Mouse (Mus musculus) left cerebral cortex, postnatal 14 days (tissue): ENCODE results near the gene H1foo. TPM values are rescaled to one million over a fixed set of nuclear protein-coding genes. Genes with fewer than 3 reads are reported as not detected.

Experiments
- DNase-seq, 2 experiments: peaks; one replicate each; pipeline ENCODE4 v3.0.0; 2021 to 2022; ENCODE audit warnings: low spot score in 2 of 2, mixed read lengths in 1 of 2
- intact Hi-C: fragments of 180-260 bp; cut with DNase I; formaldehyde crosslinking; loops from one replicate; pipeline ENCODE4 v1.15.1; 2025
- total RNA-seq, 2 experiments: library from RNA; stranded (reverse); gene quantifications; 2 replicates each; pipeline ENCODE4 v1.2.3; 2021

Gene H1foo
- total RNA-seq, 2 experiments from 2014 or later = not detected

- intact Hi-C loops = no loop called here
- no peak for DNase-seq
Observed at GRCm38 (mm10) chr6:115977810-115978209, 33.1 kb downstream of the H1foo start.

- intact Hi-C loops = no loop called here
- DNase-seq = peak in 1 of 2 experiments; percentile 64
Observed at GRCm38 (mm10) chr6:115978596-115978995, 33.9 kb downstream of the H1foo start.

GRCm38 (mm10) chr6:115982889-115983288 is 38.2 kb downstream of the H1foo start:
- intact Hi-C loops = no loop called here
- DNase-seq = no peak

- DNase-seq = no peak
- intact Hi-C loops = no loop called here
Observed at GRCm38 (mm10) chr6:115983306-115984038, 38.7 kb downstream of the H1foo start.

- intact Hi-C loops = no loop called here
- no peak for DNase-seq
Observed at GRCm38 (mm10) chr6:115984580-115984979, 39.8 kb downstream of the H1foo start.

- DNase-seq = no peak
- intact Hi-C loops = no loop called here
Observed at GRCm38 (mm10) chr6:115985622-115986021, 40.9 kb downstream of the H1foo start.

- no peak for DNase-seq
- intact Hi-C loops = no loop called here
Observed at GRCm38 (mm10) chr6:115986472-115987095, 41.8 kb downstream of the H1foo start.

GRCm38 (mm10) chr6:115987096-115987747 is 42.5 kb downstream of the H1foo start:
- DNase-seq = no peak
- intact Hi-C loops = no loop called here

GRCm38 (mm10) chr6:115989032-115989431 is 44.3 kb downstream of the H1foo start:
- no peak for DNase-seq
- intact Hi-C loops = no loop called here

- DNase-seq = peak in 1 of 2 experiments; percentile 69
- intact Hi-C loops = loop anchor here (5.0 kb wide), 1 partner anchor 137 kb away; the partner anchor contains the start of genes Ift122 and Mbd4
Observed at GRCm38 (mm10) chr6:115989607-115990006, 44.9 kb downstream of the H1foo start.

- intact Hi-C loops = loop anchor here (5.0 kb wide), 1 partner anchor 138 kb away; the partner anchor contains the start of genes Ift122 and Mbd4
- DNase-seq = peak in 1 of 2 experiments; percentile 54
Observed at GRCm38 (mm10) chr6:115990056-115990455, 45.3 kb downstream of the H1foo start.

GRCm38 (mm10) chr6:115990479-115990878 is 45.7 kb downstream of the H1foo start:
- intact Hi-C loops = loop anchor here (5.0 kb wide), 1 partner anchor 138 kb away; the partner anchor contains the start of genes Ift122 and Mbd4
- no peak for DNase-seq

GRCm38 (mm10) chr6:115991108-115991880 is 46.6 kb downstream of the H1foo start:
- DNase-seq = no peak
- intact Hi-C loops = loop anchor here (5.0 kb wide), 1 partner anchor 139 kb away; the partner anchor contains the start of genes Ift122 and Mbd4

- DNase-seq = no peak
- intact Hi-C loops = loop anchor here (5.0 kb wide), 1 partner anchor 140 kb away; the partner anchor contains the start of genes Ift122 and Mbd4
Observed at GRCm38 (mm10) chr6:115991881-115992620, 47.3 kb downstream of the H1foo start.

GRCm38 (mm10) chr6:115992981-115993380 is 48.2 kb downstream of the H1foo start:
- no peak for DNase-seq
- intact Hi-C loops = loop anchor here (5.0 kb wide), 1 partner anchor 141 kb away; the partner anchor contains the start of genes Ift122 and Mbd4

- intact Hi-C loops = loop anchor here (5.0 kb wide), 1 partner anchor 141 kb away; the partner anchor contains the start of genes Ift122 and Mbd4
- no peak for DNase-seq
Observed at GRCm38 (mm10) chr6:115993463-115994145, 48.9 kb downstream of the H1foo start.

- intact Hi-C loops = loop anchor here (5.0 kb wide), 1 partner anchor 142 kb away; the partner anchor contains the start of genes Ift122 and Mbd4
- no peak for DNase-seq
Observed at GRCm38 (mm10) chr6:115994146-115994876, 49.6 kb downstream of the H1foo start.
